Mouse (Mus musculus): Measurements from ENCODE around the gene Vmn2r76. TPM values are rescaled to one million over a fixed set of nuclear protein-coding genes. Genes with fewer than 3 reads are reported as not detected.

Gene Vmn2r76
- total RNA-seq (2023): not detected

DNA sequence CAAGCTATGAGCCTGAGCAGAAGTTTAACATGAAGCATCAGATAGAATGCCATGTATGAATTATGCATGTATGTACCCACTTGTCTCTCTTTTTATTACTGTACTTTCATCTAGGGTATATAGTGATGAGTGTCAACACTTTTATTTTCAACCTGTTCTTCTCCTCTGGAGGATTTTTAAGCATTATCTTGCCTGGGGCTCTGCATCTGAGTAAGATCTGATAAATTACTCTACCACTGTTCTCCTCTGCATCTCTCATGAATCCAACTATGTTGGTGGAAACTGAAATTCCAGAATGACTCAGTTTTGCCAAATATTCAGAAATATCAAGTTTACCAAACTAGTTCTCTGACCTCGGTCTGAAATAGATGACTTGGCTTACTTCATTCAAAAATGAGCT, at the start of gene Vmn2r76:
Vmn2r76 (minus strand) TSS at position 101 of the 400 bp plus-strand sequence.

GRCm38 (mm10) chr7:86277072-86277471, 31.0 kb upstream of the Vmn2r76 start, which contains the start of gene Olfr310:
Olfr310 (minus strand) TSS chr7:86277172.

DNA sequence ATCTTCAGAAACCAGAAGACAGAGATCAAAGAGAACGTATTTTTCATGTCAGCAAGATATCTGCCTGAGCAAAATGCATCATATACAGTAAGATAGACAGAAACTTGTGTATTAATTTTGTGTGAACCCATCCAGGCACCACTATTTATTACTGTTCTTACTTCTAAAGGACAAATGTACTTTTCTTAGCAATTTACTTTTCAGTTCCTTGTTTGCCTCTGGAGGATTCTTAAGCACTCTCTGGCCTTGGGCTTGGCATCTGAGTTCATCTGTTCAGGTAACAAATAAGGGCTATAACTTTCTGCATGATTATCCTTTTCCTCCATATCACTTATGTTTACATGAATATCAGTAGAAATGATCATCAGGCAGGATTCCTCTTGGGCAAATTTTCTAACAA, 74.4 kb downstream of the Vmn2r76 start, which contains the start of gene Vmn2r75:
Vmn2r75 (minus strand) TSS at position 101 of the 400 bp plus-strand sequence.

Other genes starting within 250 kb of the Vmn2r76 start
- not detected for gene Vmn2r75, start 74.5 kb downstream of the Vmn2r76 start, total RNA-seq (2023)
- gene Olfr310, start 30.9 kb upstream of the Vmn2r76 start, total RNA-seq (2023): not detected
- not detected for gene Olfr309, start 67.4 kb upstream of the Vmn2r76 start, total RNA-seq (2023)
- not detected for gene Olfr308, start 79.3 kb upstream of the Vmn2r76 start, total RNA-seq (2023)
- not detected for gene Olfr307, start 91.3 kb upstream of the Vmn2r76 start, total RNA-seq (2023)
- gene Olfr305, start 120.6 kb upstream of the Vmn2r76 start, total RNA-seq (2023): not detected
- gene Olfr304, start 140.3 kb upstream of the Vmn2r76 start, total RNA-seq (2023): not detected
- not detected for gene Olfr303, start 151.5 kb upstream of the Vmn2r76 start, total RNA-seq (2023)
- not detected for gene Olfr301, start 157.5 kb upstream of the Vmn2r76 start, total RNA-seq (2023)
- not detected for gene Olfr299, start 213.6 kb upstream of the Vmn2r76 start, total RNA-seq (2023)
- not detected for gene Olfr298, start 246.2 kb upstream of the Vmn2r76 start, total RNA-seq (2023)